Mouse (Mus musculus): ENCODE measurements around the gene 1700049E17Rik1.
"Not testable (repeated sequence)": the region's sequence is repeated elsewhere in the genome, so short reads cannot be mapped to it uniquely, and the experiment has no call there.

Gene 1700049E17Rik1

DNA sequence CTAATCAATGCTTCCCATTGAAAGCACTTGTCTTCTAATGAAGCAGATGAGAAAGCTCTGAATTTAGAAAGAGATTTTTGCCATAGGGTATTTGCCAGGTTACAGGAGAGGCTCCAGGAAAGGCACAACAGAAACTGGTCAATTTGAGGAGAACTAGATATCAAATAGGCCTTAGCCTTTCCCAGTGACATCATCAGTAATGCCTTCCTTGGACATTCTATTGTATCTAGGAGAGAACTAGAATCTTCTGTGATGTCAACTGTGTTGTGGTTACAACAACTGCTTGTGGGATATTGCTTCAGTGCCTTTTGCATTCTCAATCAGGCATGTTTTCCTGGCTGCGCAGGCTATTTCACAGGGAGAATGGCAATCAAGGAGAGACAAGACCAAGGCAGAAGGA lies at the start of gene 1700049E17Rik1:
TSS of gene 1700049E17Rik1 (plus strand) at position 301 of the 400 bp plus-strand sequence.
- not testable (repeated sequence) for DNase-seq (ENCODE audit: low spot score in 2 of 2)

DNA sequence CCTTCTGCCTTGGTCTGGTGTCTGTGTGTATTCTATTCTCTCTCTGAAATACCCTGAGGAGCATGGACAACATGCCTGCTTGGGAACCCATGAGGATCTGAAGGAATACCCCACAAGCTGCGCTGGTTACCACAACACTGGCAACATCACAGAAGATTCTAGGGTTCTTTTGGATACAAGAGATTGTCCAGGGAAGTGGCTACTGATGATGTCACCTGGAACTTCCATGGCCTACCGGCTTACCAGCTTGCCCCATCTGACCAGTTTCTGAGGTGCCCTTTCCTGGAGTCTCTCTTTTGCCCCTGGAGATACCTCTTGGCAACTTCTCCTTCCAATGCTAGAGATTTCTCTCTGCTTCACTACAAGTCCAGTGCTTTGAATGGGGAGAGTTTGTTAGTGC lies 17.6 kb upstream of the 1700049E17Rik1 start, which contains the start of gene Gm7980:
TSS of gene Gm7980 (minus strand) at position 101 of the 400 bp plus-strand sequence.
- not testable (repeated sequence) for DNase-seq (ENCODE audit: low spot score in 2 of 2)

DNA sequence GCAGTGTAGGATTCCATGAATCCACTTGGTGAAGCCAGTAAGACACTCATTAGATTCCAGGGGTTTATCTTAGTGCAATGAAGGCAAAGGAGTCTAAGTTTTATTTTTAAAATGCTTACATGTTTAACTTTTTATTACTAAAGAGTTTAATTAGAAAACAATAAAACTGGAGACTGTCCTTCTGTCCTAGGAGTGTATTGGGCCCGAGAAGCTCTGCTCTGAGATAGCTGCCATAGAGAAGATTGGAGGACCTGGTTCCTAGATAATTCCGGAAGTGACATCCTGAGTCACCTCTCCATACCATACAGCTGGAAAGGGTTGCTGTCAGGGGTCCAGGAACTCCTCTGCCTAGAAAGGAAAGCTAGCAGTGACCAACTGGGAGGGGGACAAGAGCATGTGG lies 18.9 kb downstream of the 1700049E17Rik1 start, which contains the start of gene 1700024B05Rik:
TSS of gene 1700024B05Rik (plus strand) at position 301 of the 400 bp plus-strand sequence.
- DNase-seq (ENCODE audit: low spot score in 2 of 2) = not testable (repeated sequence)

DNA sequence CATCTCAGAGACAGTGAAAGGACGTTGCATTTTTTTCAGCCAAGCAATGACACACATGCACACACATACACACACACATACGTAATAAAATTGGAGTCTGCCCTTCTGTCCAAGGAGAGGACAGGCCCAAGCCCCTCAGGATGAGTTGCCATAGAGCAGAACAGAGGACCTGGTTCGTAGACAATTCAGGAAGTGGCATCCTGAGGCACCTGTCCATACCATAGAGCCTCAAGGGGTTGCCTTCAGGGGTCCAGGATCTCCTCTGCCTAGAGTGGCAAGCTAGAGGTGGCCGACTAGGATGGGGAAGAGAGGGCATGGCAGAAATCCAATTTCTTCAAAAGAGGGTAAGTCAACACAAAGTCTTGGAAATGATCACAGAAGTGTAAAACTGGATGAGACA lies 39.3 kb downstream of the 1700049E17Rik1 start:
- DNase-seq (ENCODE audit: low spot score in 2 of 2) = not testable (repeated sequence)

DNA sequence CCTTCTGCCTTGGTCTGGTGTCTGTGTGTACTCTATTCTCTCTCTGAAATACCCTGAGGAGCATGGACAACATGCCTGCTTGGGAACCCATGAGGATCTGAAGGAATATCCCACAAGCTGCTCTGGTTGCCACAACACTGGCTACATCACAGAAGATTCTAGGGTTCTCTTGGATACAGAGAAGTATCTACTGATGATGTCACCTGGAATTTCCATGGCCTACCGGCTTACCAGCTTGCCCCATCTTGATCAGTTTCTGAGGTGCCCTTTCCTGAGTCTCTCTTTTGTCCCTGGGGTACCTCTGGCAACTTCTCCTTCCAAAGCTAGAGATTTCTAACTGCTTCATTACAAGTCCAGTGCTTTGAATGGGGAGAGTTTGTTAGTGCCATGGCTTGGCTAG lies 43.1 kb downstream of the 1700049E17Rik1 start, which contains the start of gene Gm6401:
TSS of gene Gm6401 (minus strand) at position 101 of the 400 bp plus-strand sequence.
- not testable (repeated sequence) for DNase-seq (ENCODE audit: low spot score in 2 of 2)

DNA sequence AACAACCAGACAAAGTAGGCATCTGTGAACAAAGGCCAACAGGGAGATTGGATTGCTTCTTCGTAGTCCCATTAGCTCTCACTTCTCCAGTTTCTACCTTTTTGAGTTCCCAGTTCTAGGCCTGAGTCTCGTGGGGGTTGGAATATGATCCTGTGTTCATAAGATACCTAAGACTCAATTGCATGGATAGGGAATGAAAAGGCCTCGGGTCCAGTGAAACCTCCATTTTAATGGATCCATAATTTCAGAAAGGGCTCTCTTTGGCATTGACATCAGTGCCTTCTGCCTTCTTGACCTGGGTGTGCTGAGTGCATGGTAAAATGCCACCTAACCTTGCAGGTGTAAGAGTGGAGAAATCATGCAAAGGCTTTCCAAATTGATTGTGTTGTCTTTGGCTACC lies 43.8 kb downstream of the 1700049E17Rik1 start:
- not testable (repeated sequence) for DNase-seq (ENCODE audit: low spot score in 2 of 2)
